Mouse (Mus musculus): ENCODE results near the gene Iqsec1.
"Not testable (repeated sequence)": the region's sequence is repeated elsewhere in the genome, so short reads cannot be mapped to it uniquely, and the experiment has no call there.

The Iqsec1 gene

GRCm38 (mm10) chr6:90643057-90643456 is 345.4 kb downstream of the Iqsec1 start:
- no peak for DNase-seq

- no peak for DNase-seq
Measured at GRCm38 (mm10) chr6:90635611-90636010, 352.9 kb downstream of the Iqsec1 start.

GRCm38 (mm10) chr6:90635081-90635480 is 353.4 kb downstream of the Iqsec1 start:
- no peak for DNase-seq

- not testable (repeated sequence) for DNase-seq
Measured at GRCm38 (mm10) chr6:90632526-90632925, 356.0 kb downstream of the Iqsec1 start.

GRCm38 (mm10) chr6:90630427-90630826 is 358.1 kb downstream of the Iqsec1 start:
- DNase-seq: no peak

GRCm38 (mm10) chr6:90629506-90629905 is 359.0 kb downstream of the Iqsec1 start:
- DNase-seq: no peak

- DNase-seq: no peak
Measured at GRCm38 (mm10) chr6:90627556-90627955, 360.9 kb downstream of the Iqsec1 start.

- DNase-seq: peak; percentile 41
Measured at GRCm38 (mm10) chr6:90625207-90625994, 363.1 kb downstream of the Iqsec1 start.

- DNase-seq: peak; percentile 49
Measured at GRCm38 (mm10) chr6:90624733-90625132, 363.8 kb downstream of the Iqsec1 start.

GRCm38 (mm10) chr6:90624184-90624583 is 364.3 kb downstream of the Iqsec1 start:
- no peak for DNase-seq

GRCm38 (mm10) chr6:90623456-90623836 is 365.0 kb downstream of the Iqsec1 start:
- no peak for DNase-seq

GRCm38 (mm10) chr6:90622758-90623455 is 365.6 kb downstream of the Iqsec1 start:
- peak; percentile 49 for DNase-seq

- no peak for DNase-seq
Measured at GRCm38 (mm10) chr6:90621584-90621890, 366.9 kb downstream of the Iqsec1 start.

GRCm38 (mm10) chr6:90620791-90621583 is 367.5 kb downstream of the Iqsec1 start:
- DNase-seq: no peak

- no peak for DNase-seq
Measured at GRCm38 (mm10) chr6:90619936-90620335, 368.5 kb downstream of the Iqsec1 start.

GRCm38 (mm10) chr6:90618821-90619636 is 369.5 kb downstream of the Iqsec1 start:
- peak; percentile 43 for DNase-seq

- DNase-seq: peak; percentile 79
Measured at GRCm38 (mm10) chr6:90618274-90618673, 370.2 kb downstream of the Iqsec1 start.

GRCm38 (mm10) chr6:90616481-90616880 is 372.0 kb downstream of the Iqsec1 start:
- DNase-seq: no peak

- no peak for DNase-seq
Measured at GRCm38 (mm10) chr6:90615991-90616390, 372.5 kb downstream of the Iqsec1 start.

GRCm38 (mm10) chr6:90615362-90615761 is 373.1 kb downstream of the Iqsec1 start:
- no peak for DNase-seq

- no peak for DNase-seq
Measured at GRCm38 (mm10) chr6:90613277-90613676, 375.2 kb downstream of the Iqsec1 start.

- no peak for DNase-seq
Measured at GRCm38 (mm10) chr6:90610248-90610647, 378.2 kb downstream of the Iqsec1 start.

GRCm38 (mm10) chr6:90608186-90608585 is 380.3 kb downstream of the Iqsec1 start:
- peak; percentile 46 for DNase-seq
